Mouse (Mus musculus) kidney, embryonic 16.5 days (tissue): ENCODE data around the gene Alg11. TPM values are rescaled to one million over a fixed set of nuclear protein-coding genes. Genes with fewer than 3 reads are reported as not detected.

Experiments
- ATAC-seq: fragments of 200-750 bp; cut with Nextera tagmentation; 2 replicates; pipeline ENCODE4 v1.8.0; 2017; ENCODE audit warnings: moderate TSS enrichment; ENCODE audit not compliant: low FRiP score, low TSS enrichment
- H3K27ac ChIP-seq: fragments of 300-500 bp; sonication (generic); 2 replicates; pipeline ENCODE4 v1.5.1; 2014; ENCODE audit warnings: low read length
- H3K27me3 ChIP-seq: fragments of 300-500 bp; sonication (generic); 2 replicates; pipeline ENCODE4 v1.6.1; 2014; ENCODE audit warnings: low read length, control low read depth, mixed read lengths; ENCODE audit not compliant: insufficient read depth
- H3K36me3 ChIP-seq: fragments of 300-500 bp; sonication (generic); 2 replicates; pipeline ENCODE4 v1.6.1; 2014; ENCODE audit warnings: low read length, control low read depth, mixed read lengths; ENCODE audit not compliant: insufficient read depth
- H3K4me1 ChIP-seq: fragments of 300-500 bp; sonication (generic); 2 replicates; pipeline ENCODE4 v1.6.1; 2014; ENCODE audit warnings: low read length, control low read depth, mixed read lengths; ENCODE audit not compliant: insufficient read depth
- H3K4me2 ChIP-seq: fragments of 300-500 bp; sonication (generic); replicated peaks from 2 replicates; pipeline ENCODE4 v1.6.1; 2014; ENCODE audit warnings: low read depth, low read length
- H3K4me3 ChIP-seq: fragments of 300-500 bp; sonication (generic); 2 replicates; pipeline ENCODE4 v1.5.1; 2014; ENCODE audit warnings: mild to moderate bottlenecking, low read length
- H3K9ac ChIP-seq: fragments of 300-500 bp; sonication (generic); replicated peaks from 2 replicates; pipeline ENCODE4 v1.6.1; 2014; ENCODE audit warnings: low read length
- H3K9me3 ChIP-seq: fragments of 300-500 bp; sonication (generic); 2 replicates; pipeline ENCODE4 v1.6.1; 2016; ENCODE audit warnings: low read length, control low read depth
- WGBS: fragments of 180-500 bp; shearing (Covaris S2); extraction: QIAGEN DNeasy Blood & Tissue Kit; methylation state at CpG from one replicate; pipeline ENCODE4 v1.1.7; 2014; 5-methylcytosine and 5-hydroxymethylcytosine counted together
- polyA plus RNA-seq: library from polyadenylated mRNA; unstranded; fragments of >200 nt; fragmentation: Nextera tagmentation; extraction: Ambion mirVana; gene quantifications from 2 replicates; pipeline ENCODE4 v1.2.1, GENCODE M21; 2015

The Alg11 gene
- polyA plus RNA-seq, 1 experiment from 2014 or later: 33.0 TPM

- peaks cover 17% of the 10 kb centered on the region for H3K27me3 ChIP-seq
- peak overlapping the region; percentile 95 for H3K4me2 ChIP-seq
- peak overlapping the region; percentile 83 for H3K4me3 ChIP-seq
- 46% methylated on average over 11 of the region's 11 CpGs for WGBS
- H3K9ac ChIP-seq: peak overlapping the region; percentile 73; the same call in 1 of the 2 replicates
- 0 out of 2 replicates have a peak, but pooled peaks cover 3% of the 10 kb centered on the region for H3K4me1 ChIP-seq
- H3K36me3 ChIP-seq: peaks cover 10% of the 10 kb centered on the region
- no peaks in the 10 kb centered on the region for H3K9me3 ChIP-seq
- no peak for ATAC-seq
- H3K27ac ChIP-seq: no peak overlapping the region
Measured at GRCm38 (mm10) chr8:22059153-22059738, 1.3 kb upstream of the Alg11 start.

GRCm38 (mm10) chr8:22059821-22060445 is 588 bp upstream of the Alg11 start, which contains the start of gene Atp7b:
Atp7b (minus strand) TSS chr8:22060305.
- Histone ChIP-seq H3K36me3 (peaks cover 16% of the 10 kb centered on the region), H3K27ac (peak within 1 kb of the TSS; percentile 50; the same call in 1 of the 2 replicates), H3K27me3 (peaks cover 17% of the 10 kb centered on the region), H3K9me3 (no peaks in the 10 kb centered on the region), H3K4me2 (peak within 1 kb of the TSS; percentile 95), H3K9ac (peak within 1 kb of the TSS; percentile 78), H3K4me1 (0 out of 2 replicates have a peak, but pooled peaks cover 3% of the 10 kb centered on the region), H3K4me3 (peak within 1 kb of the TSS; percentile 83)
- ATAC-seq: peak; percentile 94
- WGBS: under 1% methylated on average over 40 of the region's 46 CpGs

GRCm38 (mm10) chr8:22061126-22061525 is 605 bp downstream of the Alg11 start:
- Histone ChIP-seq H3K4me1 (0 out of 2 replicates have a peak, but pooled peaks cover 3% of the 10 kb centered on the region), H3K4me3 (peak overlapping the region; percentile 83), H3K9me3 (peaks cover 4% of the 10 kb centered on the region; the same call in 1 of the 2 replicates), H3K9ac (peak overlapping the region; percentile 51), H3K27ac (no peak overlapping the region), H3K36me3 (peaks cover 28% of the 10 kb centered on the region), H3K4me2 (peak overlapping the region; percentile 95), H3K27me3 (peaks cover 17% of the 10 kb centered on the region)
- no peak for ATAC-seq
- WGBS: 5% methylated on average over 3 of the region's 3 CpGs

- no peaks in the 10 kb centered on the region for H3K9me3 ChIP-seq
- 85% methylated on average over 9 of the region's 9 CpGs for WGBS
- H3K27me3 ChIP-seq: no peaks in the 10 kb centered on the region
- H3K27ac ChIP-seq: no peak overlapping the region
- no peaks in the 10 kb centered on the region for H3K4me1 ChIP-seq
- ATAC-seq: no peak
- no peak overlapping the region for H3K9ac ChIP-seq
- H3K4me3 ChIP-seq: no peak overlapping the region
- no peaks in the 10 kb centered on the region for H3K36me3 ChIP-seq
- H3K4me2 ChIP-seq: no peak overlapping the region
Measured at GRCm38 (mm10) chr8:22079313-22080007, 18.9 kb downstream of the Alg11 start.

- Histone ChIP-seq H3K4me1 (no peaks in the 10 kb centered on the region), H3K27me3 (no peaks in the 10 kb centered on the region), H3K27ac (no peak overlapping the region), H3K36me3 (no peaks in the 10 kb centered on the region), H3K9ac (no peak overlapping the region), H3K4me2 (no peak overlapping the region), H3K9me3 (no peaks in the 10 kb centered on the region), H3K4me3 (no peak overlapping the region)
- 97% methylated on average over 4 of the region's 4 CpGs for WGBS
- ATAC-seq: no peak
Measured at GRCm38 (mm10) chr8:22089226-22089625, 28.7 kb downstream of the Alg11 start.

GRCm38 (mm10) chr8:22091568-22091967 is 31.0 kb downstream of the Alg11 start:
- no peaks in the 10 kb centered on the region for H3K4me1 ChIP-seq
- WGBS: 37% methylated on average over 8 of the region's 8 CpGs
- no peak overlapping the region for H3K27ac ChIP-seq
- no peaks in the 10 kb centered on the region for H3K9me3 ChIP-seq
- no peak overlapping the region for H3K9ac ChIP-seq
- ATAC-seq: no peak
- H3K27me3 ChIP-seq: no peaks in the 10 kb centered on the region
- H3K4me3 ChIP-seq: no peak overlapping the region
- no peaks in the 10 kb centered on the region for H3K36me3 ChIP-seq
- no peak overlapping the region for H3K4me2 ChIP-seq

GRCm38 (mm10) chr8:22107020-22107419 is 46.5 kb downstream of the Alg11 start:
- no peak overlapping the region for H3K4me3 ChIP-seq
- ATAC-seq: no peak
- H3K4me2 ChIP-seq: no peak overlapping the region
- H3K27ac ChIP-seq: no peak overlapping the region
- no peak overlapping the region for H3K9ac ChIP-seq
- H3K4me1 ChIP-seq: no peaks in the 10 kb centered on the region
- no peaks in the 10 kb centered on the region for H3K27me3 ChIP-seq
- WGBS: 82% methylated on average over 4 of the region's 4 CpGs
- no peaks in the 10 kb centered on the region for H3K36me3 ChIP-seq
- H3K9me3 ChIP-seq: no peaks in the 10 kb centered on the region

Other genes with a start within 250 kb of the Alg11 start
- not detected in 2 replicates for gene Defb50, start 237.2 kb upstream of the Alg11 start, polyA plus RNA-seq
- gene Defb2, start 220.8 kb upstream of the Alg11 start, polyA plus RNA-seq: not detected in 2 replicates
- gene Defb10, start 201.8 kb upstream of the Alg11 start, polyA plus RNA-seq: not detected in 2 replicates
- not detected in 2 replicates for gene Defb9, start 175.3 kb upstream of the Alg11 start, polyA plus RNA-seq
- gene Defb11, start 154.3 kb upstream of the Alg11 start, polyA plus RNA-seq: not detected in 2 replicates
- not detected in 2 replicates for gene Defb15, start 128.0 kb upstream of the Alg11 start, polyA plus RNA-seq
- not detected in 2 replicates for gene Defb35, start 122.4 kb upstream of the Alg11 start, polyA plus RNA-seq
- gene Defb13, start 114.0 kb upstream of the Alg11 start, polyA plus RNA-seq: not detected in 2 replicates
- not detected in 2 replicates for gene Fam90a1a, start 102.0 kb upstream of the Alg11 start, polyA plus RNA-seq
- gene Ccdc70, start 90.9 kb upstream of the Alg11 start, polyA plus RNA-seq: not detected in 2 replicates
- 0.67 and 0.72 TPM in 2 replicates for gene Atp7b, start 416 bp upstream of the Alg11 start, polyA plus RNA-seq
- gene Nek5, start 64.3 kb downstream of the Alg11 start, polyA plus RNA-seq: 0.32 and 0.59 TPM in 2 replicates
- 5.9 and 7.2 TPM in 2 replicates for gene Nek3, start 105.7 kb downstream of the Alg11 start, polyA plus RNA-seq
- 38.5 and 40.6 TPM in 2 replicates for gene Ckap2, start 125.1 kb downstream of the Alg11 start, polyA plus RNA-seq
- 35.8 and 39.5 TPM in 2 replicates for gene Vps36, start 132.1 kb downstream of the Alg11 start, polyA plus RNA-seq
- 18.1 and 18.7 TPM in 2 replicates for gene Thsd1, start 166.6 kb downstream of the Alg11 start, polyA plus RNA-seq
- gene Tpte, start 222.7 kb downstream of the Alg11 start, polyA plus RNA-seq: 0.06 TPM in 1 of 2 replicates, not detected in the other